Mouse (Mus musculus): ENCODE results near the gene 1700022I11Rik.
A peak's percentile ranks its signal among the peaks of the same experiment; 100 is the strongest.

DNA sequence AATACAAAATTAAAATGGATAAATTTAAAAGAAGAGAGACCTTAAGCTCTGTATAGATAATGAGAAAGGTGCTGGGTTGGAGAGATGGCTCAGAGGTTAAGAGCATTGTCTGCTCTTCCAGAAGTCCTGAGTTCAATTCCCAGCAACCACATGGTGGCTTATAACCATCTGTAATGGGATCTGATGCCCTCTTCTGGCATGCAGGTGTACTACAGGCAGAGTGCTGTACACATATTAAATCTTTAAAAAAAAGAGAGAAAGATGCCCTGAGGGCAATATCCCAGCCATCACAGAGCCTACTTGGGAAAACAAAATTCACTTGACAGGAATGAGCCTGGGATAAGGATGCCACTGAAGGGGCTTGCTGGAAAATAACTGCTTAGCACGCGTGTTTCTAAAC lies 5.9 kb upstream of the 1700022I11Rik start:
- TF ChIP-seq CTCF (IDR thresholded peaks at IDR 0.05; ENCODE audit: low read depth) (peak; percentile 51), EP300 (IDR thresholded peaks at IDR 0.05; ENCODE audit: low read depth) (no peak)

Measured in liver, embryonic 14.5 days (tissue).